Mouse (Mus musculus) B cell, adult 62 days (primary cell): ENCODE measurements around the gene C2cd6. TPM values are rescaled to one million over a fixed set of nuclear protein-coding genes. Genes with fewer than 3 reads are reported as not detected.

Experiments used
- total RNA-seq: library from RNA; stranded (reverse); gene quantifications from 4 replicates; pipeline ENCODE4 v1.2.4, GENCODE M21; 2023

C2cd6 gene
- total RNA-seq = not detected in 4 replicates

GRCm38 (mm10) chr1:59094705-59095104, at the start of gene C2cd6:
C2cd6 (minus strand) TSS chr1:59094900.

GRCm38 (mm10) chr1:59119720-59120457, 25.2 kb upstream of the C2cd6 start, which contains the start of gene Tmem237:
Tmem237 (minus strand) TSS chr1:59120408.

Other genes starting within 250 kb of the C2cd6 start
- gene Trak2, start 121.5 kb downstream of the C2cd6 start, total RNA-seq = 81.5 to 95.8 TPM (median 87.0 TPM) in 4 replicates
- gene Stradb, start 121.4 kb downstream of the C2cd6 start, total RNA-seq = 17.9 to 23.1 TPM (median 18.6 TPM) in 4 replicates
- 1.6 to 3.3 TPM (median 1.9 TPM) in 4 replicates for gene Tmem237, start 25.5 kb upstream of the C2cd6 start, total RNA-seq
- 0.63 to 1.2 TPM (median 1.1 TPM) in 4 replicates for gene Mpp4, start 68.5 kb upstream of the C2cd6 start, total RNA-seq
- gene Als2, start 142.3 kb upstream of the C2cd6 start, total RNA-seq = 18.7 to 20.1 TPM (median 19.1 TPM) in 4 replicates
- not detected in 4 replicates for gene Cdk15, start 162.0 kb upstream of the C2cd6 start, total RNA-seq